Mouse (Mus musculus) ES-Bruce4 (cell line): ENCODE results near the gene Sgk1. TPM values are rescaled to one million over a fixed set of nuclear protein-coding genes. Genes with fewer than 3 reads are reported as not detected.

ENCODE experiments used
- H3K27ac ChIP-seq: 2 replicates; pipeline ENCODE4 v1.5.1; 2012; ENCODE audit warnings: low read length, inconsistent platforms; ENCODE audit not compliant: insufficient read depth
- H3K27me3 ChIP-seq: 2 replicates; pipeline ENCODE4 v1.6.1; 2012; ENCODE audit warnings: mild to moderate bottlenecking, low read length, inconsistent platforms; ENCODE audit not compliant: control insufficient read depth, poor library complexity, insufficient read depth, severe bottlenecking
- H3K36me3 ChIP-seq: 2 replicates; pipeline ENCODE4 v1.6.1; 2012; ENCODE audit warnings: inconsistent platforms, mild to moderate bottlenecking, low read length, moderate library complexity; ENCODE audit not compliant: control insufficient read depth, poor library complexity, insufficient read depth, severe bottlenecking
- H3K4me1 ChIP-seq: one replicate; pipeline ENCODE4 v1.8.1; 2011; ENCODE audit warnings: low read length; ENCODE audit not compliant: control insufficient read depth, insufficient read depth
- H3K4me3 ChIP-seq: 2 replicates; pipeline ENCODE4 v1.5.1; 2011; ENCODE audit warnings: low read depth, mild to moderate bottlenecking, low read length
- H3K9ac ChIP-seq: 2 replicates; pipeline ENCODE4 v1.6.1; 2012; ENCODE audit warnings: low read depth, mild to moderate bottlenecking, inconsistent platforms; ENCODE audit not compliant: poor library complexity, severe bottlenecking
- H3K9me3 ChIP-seq: replicated peaks from 2 replicates; pipeline ENCODE4 v1.6.1; 2012; ENCODE audit warnings: mild to moderate bottlenecking, low read length, inconsistent platforms; ENCODE audit not compliant: control insufficient read depth, poor library complexity, insufficient read depth, severe bottlenecking
- CTCF ChIP-seq: IDR thresholded peaks from one replicate; pipeline ENCODE4 v1.8.1; 2011; ENCODE audit warnings: low read depth, low read length
- EP300 ChIP-seq: IDR thresholded peaks from 2 replicates; pipeline ENCODE4 v1.6.1; 2011; ENCODE audit warnings: low read depth, low read length; ENCODE audit not compliant: insufficient read depth
- POLR2A ChIP-seq: IDR thresholded peaks from one replicate; pipeline ENCODE4 v1.8.1; 2011; ENCODE audit warnings: low read length; ENCODE audit not compliant: insufficient read depth
- polyA plus RNA-seq: library from polyadenylated mRNA; stranded (reverse); fragments of >200 nt; gene quantifications from 2 replicates; pipeline ENCODE4 v1.2.4, GENCODE M21; 2011; ENCODE audit warnings: low read depth; ENCODE audit not compliant: missing spikeins, insufficient read depth, insufficient read length

The Sgk1 gene
- polyA plus RNA-seq, 1 experiment: 386 TPM

GRCm38 (mm10) chr10:21994431-21994914 lies 112.5 kb downstream of the Sgk1 start:
- peak overlapping the region; percentile 51 for H3K27ac ChIP-seq
- H3K9me3 ChIP-seq: no peaks in the 10 kb centered on the region
- H3K4me1 ChIP-seq: no peaks in the 10 kb centered on the region
- H3K9ac ChIP-seq: peak overlapping the region; percentile 94
- peak overlapping the region; percentile 93 for H3K4me3 ChIP-seq
- TF ChIP-seq POLR2A (peak; percentile 97), EP300 (0 out of 2 replicates have a peak, but pooled peaks have one; percentile 27), CTCF (no peak)
- H3K36me3 ChIP-seq: peaks cover 42% of the 10 kb centered on the region
- no peaks in the 10 kb centered on the region for H3K27me3 ChIP-seq

GRCm38 (mm10) chr10:21995221-21995620 lies 113.2 kb downstream of the Sgk1 start:
- peak overlapping the region; percentile 94 for H3K9ac ChIP-seq

GRCm38 (mm10) chr10:21995661-21996308 lies 113.8 kb downstream of the Sgk1 start:
- Histone ChIP-seq H3K9me3 (no peaks in the 10 kb centered on the region), H3K27me3 (no peaks in the 10 kb centered on the region), H3K36me3 (peaks cover 46% of the 10 kb centered on the region), H3K9ac (peak overlapping the region; percentile 94), H3K27ac (peak overlapping the region; percentile 40), H3K4me1 (no peaks in the 10 kb centered on the region), H3K4me3 (peak overlapping the region; percentile 95)
- TF ChIP-seq POLR2A: no peak
- TF ChIP-seq CTCF: peak; percentile 54

More at GRCm38 (mm10) chr10:21995221-21995620, 113.2 kb downstream of the Sgk1 start:
- H3K36me3 ChIP-seq: peaks cover 46% of the 10 kb centered on the region
- H3K27me3 ChIP-seq: no peaks in the 10 kb centered on the region
- no peaks in the 10 kb centered on the region for H3K4me1 ChIP-seq
- H3K4me3 ChIP-seq: peak overlapping the region; percentile 95
- TF ChIP-seq POLR2A (no peak), CTCF (no peak), EP300 (no peak)
- H3K27ac ChIP-seq: peak overlapping the region; percentile 27; the same call in 1 of the 2 replicates
- no peaks in the 10 kb centered on the region for H3K9me3 ChIP-seq

- peak overlapping the region; percentile 95 for H3K4me3 ChIP-seq
- H3K9me3 ChIP-seq: no peaks in the 10 kb centered on the region
- H3K4me1 ChIP-seq: no peaks in the 10 kb centered on the region
- TF ChIP-seq EP300 (no peak), POLR2A (no peak), CTCF (no peak)
- H3K27ac ChIP-seq: 0 out of 2 replicates have a peak overlapping the region, but pooled peaks have one; percentile 35
- H3K9ac ChIP-seq: peak overlapping the region; percentile 94
- H3K36me3 ChIP-seq: peaks cover 46% of the 10 kb centered on the region
- H3K27me3 ChIP-seq: no peaks in the 10 kb centered on the region
These were observed 114.9 kb downstream of the Sgk1 start for GRCm38 (mm10) chr10:21996660-21997447.

- Histone ChIP-seq H3K27ac (no peak overlapping the region), H3K9me3 (no peaks in the 10 kb centered on the region), H3K36me3 (peaks cover 46% of the 10 kb centered on the region), H3K4me1 (no peaks in the 10 kb centered on the region), H3K4me3 (peak overlapping the region; percentile 59), H3K9ac (0 out of 2 replicates have a peak overlapping the region, but pooled peaks have one; percentile 94), H3K27me3 (no peaks in the 10 kb centered on the region)
- no peak for TF ChIP-seq CTCF
- TF ChIP-seq EP300: no peak
- no peak for TF ChIP-seq POLR2A
These were observed 115.7 kb downstream of the Sgk1 start for GRCm38 (mm10) chr10:21997550-21998204.
